In genomic region chr1:132069436-132069835, GRCm38 (mm10) we compare ENCODE assay signal across 17 mouse cellular contexts.
"Had no signal": no experiment of that assay in that cellular context is flagged by ENCODE, and none has a peak within 500 bp of the region (broad histone marks: within the 10 kb centered on the region; RNA-seq: fewer than 3 reads in every experiment).

No protein-coding gene starts in this region.

- H3K9me3 ChIP-seq: liver, embryonic 15.5 days; lung, embryonic 15.5 days; megakaryocyte, embryonic 14.5 days; midbrain, embryonic 12.5 days; midbrain, embryonic 15.5 days; neural tube, embryonic 12.5 days; stomach, embryonic 15.5 days had no signal

- H3K9ac ChIP-seq: liver, embryonic 15.5 days; liver, postnatal 0 days; lung, embryonic 15.5 days; midbrain, embryonic 12.5 days; midbrain, embryonic 15.5 days; neural tube, embryonic 12.5 days; stomach, embryonic 15.5 days had no signal

- H3K36me3 ChIP-seq: liver, embryonic 15.5 days; lung, embryonic 15.5 days; midbrain, embryonic 12.5 days; midbrain, embryonic 15.5 days; neural tube, embryonic 12.5 days; stomach, embryonic 15.5 days had no signal

- ATAC-seq: liver, postnatal 0 days; lung, postnatal 0 days; midbrain, embryonic 15.5 days had no signal

- H3K4me2 ChIP-seq: liver, embryonic 15.5 days; lung, embryonic 15.5 days; midbrain, embryonic 12.5 days; midbrain, embryonic 15.5 days; neural tube, embryonic 12.5 days; stomach, embryonic 15.5 days had no signal

- H3K4me3 ChIP-seq: liver, embryonic 15.5 days; lung, embryonic 15.5 days; megakaryocyte, embryonic 14.5 days; midbrain, embryonic 12.5 days; midbrain, embryonic 15.5 days; neural tube, embryonic 12.5 days; stomach, embryonic 15.5 days had no signal

- DNase-seq: liver, postnatal 0 days; lung, adult 2 months; lung, postnatal 14 days; lung, postnatal 36 days; thymus, adult 2 months; thymus, postnatal 25 days; thymus, postnatal 4 days had no signal

- H3K27ac ChIP-seq: liver, embryonic 15.5 days; lung, embryonic 15.5 days; macrophage; midbrain, embryonic 12.5 days; midbrain, embryonic 15.5 days; neural tube, embryonic 12.5 days; stomach, embryonic 15.5 days; stomach, postnatal 0 days had no signal
